In genomic region chr4:138018011-138018410, GRCm38 (mm10) we compare ENCODE assay signal across 10 mouse cellular contexts. TPM values are rescaled to one million over a fixed set of nuclear protein-coding genes. Genes with fewer than 3 reads are reported as not detected.
DNase-seq lines count a peak whose midpoint lies in the region; ATAC-seq lines count a peak whose summit lies in the region.
"Had no signal": no experiment of that assay in that cellular context is flagged by ENCODE, and none has a peak within 500 bp of the region (broad histone marks: within the 10 kb centered on the region; RNA-seq: fewer than 3 reads in every experiment).

No protein-coding gene starts in this region.

- H3K4me2 ChIP-seq in midbrain, embryonic 13.5 days (replicated peaks): no peak overlapping the region
- no peak overlapping the region for H3K4me2 ChIP-seq in midbrain, embryonic 15.5 days
- H3K4me2 ChIP-seq in intestine, embryonic 15.5 days (replicated peaks): no peak overlapping the region
- no peak overlapping the region for H3K4me2 ChIP-seq in neural tube, embryonic 12.5 days (replicated peaks)
- H3K4me2 ChIP-seq: limb, embryonic 13.5 days had no signal

- WGBS in midbrain, embryonic 13.5 days: 55% methylated on average over 6 of the region's 6 CpGs
- WGBS in midbrain, embryonic 15.5 days: 46% methylated on average over 6 of the region's 6 CpGs
- 61% methylated on average over 6 of the region's 6 CpGs for WGBS in intestine, embryonic 15.5 days
- WGBS in neural tube, embryonic 12.5 days: 39% methylated on average over 6 of the region's 6 CpGs

- peaks cover 46% of the 10 kb centered on the region for H3K36me3 ChIP-seq in midbrain, embryonic 13.5 days
- peaks cover 11% of the 10 kb centered on the region; the same call in 1 of the 2 replicates for H3K36me3 ChIP-seq in midbrain, embryonic 15.5 days (replicated peaks)
- H3K36me3 ChIP-seq in intestine, embryonic 15.5 days: peaks cover 19% of the 10 kb centered on the region
- peaks cover 40% of the 10 kb centered on the region for H3K36me3 ChIP-seq in neural tube, embryonic 12.5 days

- no peak overlapping the region for H3K9ac ChIP-seq in midbrain, embryonic 13.5 days (replicated peaks)
- H3K9ac ChIP-seq in midbrain, embryonic 15.5 days: no peak overlapping the region
- no peak overlapping the region for H3K9ac ChIP-seq in intestine, embryonic 15.5 days
- H3K9ac ChIP-seq in neural tube, embryonic 12.5 days: no peak overlapping the region
- H3K9ac ChIP-seq: limb, embryonic 13.5 days had no signal

- peak; percentile 66 to 86 for DNase-seq in adrenal gland, adult (ENCODE audit: inconsistent age in 2 of 2, low spot score in 1 of 2)
- no peak for DNase-seq in adrenal gland, postnatal 4 days (ENCODE audit: low spot score in 2 of 2)
- no peak for DNase-seq in gastrocnemius, postnatal 25 days
- DNase-seq in Muller cell, postnatal 12 days (ENCODE audit: inconsistent ontology term): no peak

- H3K9me3 ChIP-seq in midbrain, embryonic 13.5 days: no peaks in the 10 kb centered on the region
- H3K9me3 ChIP-seq in midbrain, embryonic 15.5 days: no peaks in the 10 kb centered on the region
- no peaks in the 10 kb centered on the region for H3K9me3 ChIP-seq in intestine, embryonic 15.5 days
- H3K9me3 ChIP-seq in neural tube, embryonic 12.5 days: no peaks in the 10 kb centered on the region
- H3K9me3 ChIP-seq: limb, embryonic 13.5 days had no signal

- H3K27me3 ChIP-seq in midbrain, embryonic 13.5 days: no peaks in the 10 kb centered on the region
- H3K27me3 ChIP-seq in midbrain, embryonic 15.5 days (replicated peaks): no peaks in the 10 kb centered on the region
- H3K27me3 ChIP-seq in intestine, embryonic 15.5 days (replicated peaks): no peaks in the 10 kb centered on the region
- no peaks in the 10 kb centered on the region for H3K27me3 ChIP-seq in neural tube, embryonic 12.5 days (replicated peaks)
- H3K27me3 ChIP-seq: limb, embryonic 13.5 days had no signal

- H3K27ac ChIP-seq in midbrain, embryonic 13.5 days: 0 out of 2 replicates have a peak overlapping the region, but pooled peaks have one; percentile 16
- no peak overlapping the region; the same call in 1 of the 2 replicates for H3K27ac ChIP-seq in midbrain, embryonic 15.5 days
- peak overlapping the region; percentile 6; the same call in 1 of the 2 replicates for H3K27ac ChIP-seq in intestine, embryonic 15.5 days
- 0 out of 2 replicates have a peak overlapping the region, but pooled peaks have one; percentile 66 for H3K27ac ChIP-seq in neural tube, embryonic 12.5 days
- H3K27ac ChIP-seq: limb, embryonic 13.5 days had no signal

- no peak overlapping the region for H3K4me3 ChIP-seq in midbrain, embryonic 13.5 days (replicated peaks)
- no peak overlapping the region for H3K4me3 ChIP-seq in midbrain, embryonic 15.5 days
- no peak overlapping the region for H3K4me3 ChIP-seq in intestine, embryonic 15.5 days (replicated peaks)
- H3K4me3 ChIP-seq in neural tube, embryonic 12.5 days: no peak overlapping the region
- H3K4me3 ChIP-seq: erythroblast, embryonic 14.5 days; limb, embryonic 13.5 days had no signal

- peaks cover 35% of the 10 kb centered on the region for H3K4me1 ChIP-seq in midbrain, embryonic 13.5 days (replicated peaks)
- H3K4me1 ChIP-seq in midbrain, embryonic 15.5 days: peaks cover 22% of the 10 kb centered on the region
- peaks cover 13% of the 10 kb centered on the region for H3K4me1 ChIP-seq in intestine, embryonic 15.5 days (replicated peaks)
- H3K4me1 ChIP-seq in neural tube, embryonic 12.5 days: peaks cover 36% of the 10 kb centered on the region

- no peak for ATAC-seq in midbrain, embryonic 13.5 days
- ATAC-seq in midbrain, embryonic 15.5 days (replicated peaks): no peak
- ATAC-seq in intestine, embryonic 15.5 days: no peak
- ATAC-seq in neural tube, embryonic 12.5 days (ENCODE audit: low FRiP score, low read depth): peak; percentile 31; the same call in 1 of the 2 replicates

RNA-seq across cellular contexts. Expression of gene Eif4g3, which starts 25.2 kb away (rescaled TPM):
- total RNA-seq in adrenal gland, postnatal 4 days (2021): 100 to 1,000 TPM; 121 to 142 TPM
- 50.1 and 55.5 TPM in 2 replicates for polyA plus RNA-seq in midbrain, embryonic 13.5 days (2015; fragmentation: Nextera tagmentation; extraction: Ambion mirVana)
- 55.7 and 58.5 TPM in 2 replicates for polyA plus RNA-seq in midbrain, embryonic 15.5 days (2015; fragmentation: Nextera tagmentation; extraction: Ambion mirVana)
- 24.2 and 25.1 TPM in 2 replicates for polyA plus RNA-seq in intestine, embryonic 15.5 days (2015; fragmentation: Nextera tagmentation; extraction: Ambion mirVana)
- polyA plus RNA-seq in neural tube, embryonic 12.5 days (2016; fragmentation: Nextera tagmentation; extraction: Ambion mirVana): 60.4 and 60.5 TPM in 2 replicates
- total RNA-seq in gastrocnemius, postnatal 25 days (2021): 10 to 100 TPM; 93.1 to 94.8 TPM

Comparison
In these comparisons a context has a peak if more than half of its experiments do, and no peak if none do; other contexts are left out.
1. DNase-seq: peak in adrenal gland, adult (2 of 2); none in adrenal gland, postnatal 4 days (0 of 2), gastrocnemius, postnatal 25 days (single experiment) and Muller cell, postnatal 12 days (single experiment).